22 mouse cellular contexts compared by ENCODE assay signal in the genomic region with DNA sequence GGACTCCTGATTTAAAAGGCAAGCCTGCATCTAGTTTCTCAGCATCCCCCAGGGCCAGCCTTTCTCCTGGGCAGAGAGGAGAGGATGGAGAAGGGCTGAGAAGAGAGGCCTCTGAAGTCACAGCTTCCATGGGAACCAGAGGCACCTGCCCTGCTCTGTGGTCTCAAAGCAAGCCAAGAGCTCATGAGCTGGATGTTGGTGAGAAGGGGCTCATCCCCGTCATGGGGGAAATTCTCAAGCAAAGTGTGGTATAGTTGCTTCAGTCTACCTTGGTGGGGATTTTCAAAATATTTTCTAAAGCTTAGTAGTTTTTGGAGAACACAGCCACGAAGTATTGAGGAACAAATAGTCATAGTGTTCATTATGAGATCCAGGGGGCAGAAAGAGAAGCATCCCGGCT.
A peak's percentile ranks its signal among the peaks of the same experiment; 100 is the strongest.
DNase-seq lines count a peak whose midpoint lies in the region; ATAC-seq and TF ChIP-seq lines count a peak whose summit lies in the region.
"Had no signal": no experiment of that assay in that cellular context is flagged by ENCODE, and none has a peak within 500 bp of the region (broad histone marks: within the 10 kb centered on the region; RNA-seq: fewer than 3 reads in every experiment).

No protein-coding gene starts in this region.

- in situ Hi-C loops in CH12.LX (cut with MboI; ENCODE audit: low pct_ligation_motif_present, low pct_unique_long_range_greater_than_20kb, low sequenced_read_pairs): loop anchor here (25.0 kb wide), 2 partner anchors 581 to 806 kb away; no protein-coding TSS in a partner anchor

- no peaks in the 10 kb centered on the region for H3K79me2 ChIP-seq in CH12.LX (replicated peaks; ENCODE audit: control insufficient read depth, extremely low read depth, insufficient read depth, poor library complexity, severe bottlenecking)

- no peaks in the 10 kb centered on the region for H3K4me1 ChIP-seq in midbrain, embryonic 11.5 days (ENCODE audit: control insufficient read depth, insufficient read depth, low read length)
- peaks cover 2% of the 10 kb centered on the region; the same call in 1 of the 2 replicates for H3K4me1 ChIP-seq in midbrain, postnatal 0 days (ENCODE audit: insufficient read depth, low read length)
- peaks cover 13 to 18% of the 10 kb centered on the region in 2 experiments for H3K4me1 ChIP-seq in CH12.LX (ENCODE audit: control insufficient read depth in 1 of 2, insufficient read depth in 2 of 2)
- no peaks in the 10 kb centered on the region for H3K4me1 ChIP-seq in liver, embryonic 11.5 days (replicated peaks; ENCODE audit: control insufficient read depth, insufficient read depth, low read length)
- H3K4me1 ChIP-seq: forebrain, embryonic 12.5 days had no signal

- H3K4me3 ChIP-seq in midbrain, embryonic 11.5 days (ENCODE audit: low read depth, low read length): no peak overlapping the region
- H3K4me3 ChIP-seq in midbrain, postnatal 0 days (ENCODE audit: low read depth, low read length): no peak overlapping the region
- H3K4me3 ChIP-seq in CH12.LX (replicated peaks in 1 of 3; ENCODE audit: low read depth in 2 of 3, low read length in 2 of 3, poor library complexity in 1 of 3): no peak overlapping the region
- no peak overlapping the region for H3K4me3 ChIP-seq in liver, embryonic 11.5 days (ENCODE audit: low read depth, low read length)
- H3K4me3 ChIP-seq: embryonic facial prominence, embryonic 13.5 days; embryonic facial prominence, embryonic 15.5 days; erythroblast, embryonic 14.5 days; forebrain, embryonic 10.5 days; forebrain, embryonic 12.5 days had no signal

- dilution Hi-C loops in CH12.LX (cut with MboI; ENCODE audit: extremely low pct_ligation_motif_present, extremely low pct_unique_long_range_greater_than_20kb, low sequenced_read_pairs): no loop called here

- no peaks in the 10 kb centered on the region for H3K36me3 ChIP-seq in midbrain, embryonic 11.5 days (ENCODE audit: control insufficient read depth, insufficient read depth, low read length)
- H3K36me3 ChIP-seq in midbrain, postnatal 0 days (ENCODE audit: insufficient read depth, low read length): no peaks in the 10 kb centered on the region
- no peaks in the 10 kb centered on the region for H3K36me3 ChIP-seq in CH12.LX (replicated peaks in 1 of 2; ENCODE audit: control insufficient read depth in 1 of 2, insufficient read depth in 1 of 2, low read length in 1 of 2)
- H3K36me3 ChIP-seq in liver, embryonic 11.5 days (ENCODE audit: control insufficient read depth, insufficient read depth, low read length): no peaks in the 10 kb centered on the region
- H3K36me3 ChIP-seq: embryonic facial prominence, embryonic 13.5 days; embryonic facial prominence, embryonic 15.5 days; forebrain, embryonic 10.5 days; forebrain, embryonic 12.5 days had no signal

- no peak for TF ChIP-seq POLR2A in CH12.LX (IDR thresholded peaks at IDR 0.05; ENCODE audit: low read depth, low read length)

- no peaks in the 10 kb centered on the region for H3K9me3 ChIP-seq in midbrain, embryonic 11.5 days (ENCODE audit: control insufficient read depth, low read length)
- no peaks in the 10 kb centered on the region for H3K9me3 ChIP-seq in midbrain, postnatal 0 days (ENCODE audit: low read length)
- no peaks in the 10 kb centered on the region for H3K9me3 ChIP-seq in CH12.LX (replicated peaks; ENCODE audit: low read length)
- H3K9me3 ChIP-seq in liver, embryonic 11.5 days (ENCODE audit: control insufficient read depth, low read length): no peaks in the 10 kb centered on the region
- H3K9me3 ChIP-seq: embryonic facial prominence, embryonic 13.5 days; embryonic facial prominence, embryonic 15.5 days; forebrain, embryonic 10.5 days; forebrain, embryonic 12.5 days had no signal

- TF ChIP-seq CTCF in midbrain, postnatal 0 days (IDR thresholded peaks at IDR 0.05): no peak
- no peak for TF ChIP-seq CTCF in CH12.LX (conservative IDR thresholded peaks at IDR 0.05 in 1 of 2, IDR thresholded peaks at IDR 0.05 in 1 of 2; ENCODE audit: low read depth in 2 of 2, low read length in 2 of 2)

- no peaks in the 10 kb centered on the region for H3K27me3 ChIP-seq in midbrain, embryonic 11.5 days (ENCODE audit: control insufficient read depth, insufficient read depth, low read length)
- no peaks in the 10 kb centered on the region for H3K27me3 ChIP-seq in midbrain, postnatal 0 days (ENCODE audit: insufficient read depth, low read length)
- H3K27me3 ChIP-seq in CH12.LX (replicated peaks): no peaks in the 10 kb centered on the region
- H3K27me3 ChIP-seq in liver, embryonic 11.5 days (replicated peaks; ENCODE audit: control insufficient read depth, insufficient read depth, low read length): no peaks in the 10 kb centered on the region

- H3K9ac ChIP-seq in midbrain, embryonic 11.5 days (ENCODE audit: low read length): no peak overlapping the region
- H3K9ac ChIP-seq in midbrain, postnatal 0 days (replicated peaks; ENCODE audit: low read length, poor library complexity, severe bottlenecking): no peak overlapping the region
- H3K9ac ChIP-seq in CH12.LX (ENCODE audit: insufficient read depth, low read depth): peak overlapping the region; percentile 4; the same call in 1 of the 2 replicates
- H3K9ac ChIP-seq in liver, embryonic 11.5 days (ENCODE audit: low read depth, low read length): no peak overlapping the region
- H3K9ac ChIP-seq: embryonic facial prominence, embryonic 13.5 days; embryonic facial prominence, embryonic 15.5 days; forebrain, embryonic 12.5 days had no signal

- no peak overlapping the region for H3K27ac ChIP-seq in midbrain, embryonic 11.5 days (ENCODE audit: low read depth, low read length)
- H3K27ac ChIP-seq in midbrain, postnatal 0 days (ENCODE audit: low read depth, low read length): no peak overlapping the region
- H3K27ac ChIP-seq in CH12.LX (ENCODE audit: insufficient read depth, low read depth): peak overlapping the region; percentile 20; the same call in 1 of the 2 replicates
- H3K27ac ChIP-seq in liver, embryonic 11.5 days (ENCODE audit: low read depth, low read length): no peak overlapping the region
- H3K27ac ChIP-seq: embryonic facial prominence, embryonic 13.5 days; embryonic facial prominence, embryonic 15.5 days; forebrain, embryonic 10.5 days; forebrain, embryonic 12.5 days had no signal

- no peak for TF ChIP-seq EP300 in CH12.LX (IDR thresholded peaks at IDR 0.05; ENCODE audit: low read length)

- WGBS in midbrain, embryonic 11.5 days: 78% methylated on average over 3 of the region's 3 CpGs
- 74% methylated on average over 3 of the region's 3 CpGs for WGBS in midbrain, postnatal 0 days
- 67% methylated on average over 3 of the region's 3 CpGs for WGBS in liver, embryonic 11.5 days

- ATAC-seq in midbrain, embryonic 11.5 days (ENCODE audit: low FRiP score): no peak
- no peak for ATAC-seq in midbrain, postnatal 0 days (ENCODE audit: low FRiP score)
- ATAC-seq in liver, embryonic 11.5 days (replicated peaks; ENCODE audit: low FRiP score): no peak
- ATAC-seq: forebrain, embryonic 14.5 days; forebrain, embryonic 16.5 days had no signal

- DNase-seq in midbrain, embryonic 11.5 days (ENCODE audit: low spot score, missing footprints): peak; percentile 62
- no peak for DNase-seq in midbrain, postnatal 0 days (ENCODE audit: low spot score)
- no peak for DNase-seq in CH12.LX (ENCODE audit: extremely low read depth)
- no peak for DNase-seq in liver, embryonic 11.5 days (ENCODE audit: low spot score)
- no peak for DNase-seq in kidney, postnatal 25 days
- DNase-seq: adrenal gland, adult 2 months; adrenal gland, postnatal 10 days; adrenal gland, postnatal 25 days; cerebellum, adult 11 months; cerebellum, adult 18-20 months; cerebellum, adult 8-10 months; cerebellum, adult 9-11 months; cerebellum, postnatal 14 days; cerebellum, postnatal 36 days; embryo, embryonic 11 days had no signal

- no peak overlapping the region for H3K4me2 ChIP-seq in midbrain, embryonic 11.5 days
- H3K4me2 ChIP-seq in midbrain, postnatal 0 days (ENCODE audit: low read depth, low read length, poor library complexity, severe bottlenecking): no peak overlapping the region
- peak overlapping the region; percentile 30 for H3K4me2 ChIP-seq in CH12.LX (ENCODE audit: insufficient read depth, low read depth, poor library complexity, severe bottlenecking)
- H3K4me2 ChIP-seq in liver, embryonic 11.5 days: no peak overlapping the region
- H3K4me2 ChIP-seq: embryonic facial prominence, embryonic 13.5 days; forebrain, embryonic 12.5 days had no signal

- TF ChIP-seq RAD21 in CH12.LX (IDR thresholded peaks at IDR 0.05; ENCODE audit: low read depth, low read length): no peak

TF ChIP-seq in CH12.LX, 34 proteins besides CTCF, POLR2A, EP300 and RAD21:
- TF ChIP-seq TBP (conservative IDR thresholded peaks at IDR 0.05; ENCODE audit: low read depth, low read length) (0 out of 2 replicates have a peak, but pooled peaks have one; percentile 22), GABPA (IDR thresholded peaks at IDR 0.05; ENCODE audit: insufficient replicate concordance, low read depth, low read length) (no peak), KAT2A (IDR thresholded peaks at IDR 0.05; ENCODE audit: insufficient replicate concordance, low read length) (no peak), MEF2A (IDR thresholded peaks at IDR 0.05; ENCODE audit: borderline replicate concordance, low read depth, low read length) (no peak), MAZ (IDR thresholded peaks at IDR 0.05; ENCODE audit: low read depth, low read length) (no peak), RCOR1 (conservative IDR thresholded peaks at IDR 0.05; ENCODE audit: low read depth, low read length) (no peak), ZNF384 (IDR thresholded peaks at IDR 0.05; ENCODE audit: low read depth, low read length) (no peak)
